ENCODE assay signal across 8 mouse cellular contexts in the genomic region with DNA sequence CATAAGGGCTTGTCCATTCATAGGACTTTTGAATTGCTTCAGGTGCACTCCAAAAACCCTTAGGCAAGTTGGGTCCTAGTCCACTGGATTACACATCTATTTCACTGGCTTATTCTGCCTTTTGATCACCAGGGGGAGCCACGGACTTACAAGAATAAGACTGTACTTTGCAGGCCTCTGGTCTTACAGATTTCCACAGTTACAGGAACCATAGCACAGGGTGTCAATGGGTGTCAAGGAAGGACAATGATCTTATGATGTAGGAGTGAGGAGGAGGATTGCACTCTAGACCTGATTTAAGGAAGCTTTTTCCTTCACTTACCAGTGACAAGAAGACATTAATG. TPM values are rescaled to one million over a fixed set of nuclear protein-coding genes. Genes with fewer than 3 reads are reported as not detected.
DNase-seq lines count a peak whose midpoint lies in the region; ATAC-seq and TF ChIP-seq lines count a peak whose summit lies in the region.

No protein-coding gene starts in this region.

- H3K27me3 ChIP-seq in lung, embryonic 14.5 days (ENCODE audit: insufficient read depth, low read length), result no peaks in the 10 kb centered on the region

- H3K9me3 ChIP-seq in lung, embryonic 14.5 days (ENCODE audit: low read depth, low read length), result no peaks in the 10 kb centered on the region

- intact Hi-C loops in gastrocnemius, postnatal 36 days (cut with DNase I), result loop anchor here (2.0 to 10.0 kb wide), 2 partner anchors 387 to 611 kb away; no protein-coding TSS in a partner anchor

- WGBS in lung, embryonic 14.5 days, result 0% methylated on average over 1 of the region's 1 CpGs
- 0% methylated on average over 1 of the region's 1 CpGs for WGBS in lung, adult 2 months

- H3K4me1 ChIP-seq in lung, embryonic 14.5 days (ENCODE audit: insufficient read depth), result no peaks in the 10 kb centered on the region
- no peaks in the 10 kb centered on the region for H3K4me1 ChIP-seq in lung, adult 2 months (ENCODE audit: control insufficient read depth, insufficient read depth, low read length)

- H3K4me2 ChIP-seq in lung, embryonic 14.5 days, result no peak overlapping the region

- no peak overlapping the region for H3K27ac ChIP-seq in lung, embryonic 14.5 days (ENCODE audit: low read depth)

- H3K4me3 ChIP-seq in lung, embryonic 14.5 days (ENCODE audit: low read depth, low read length), result no peak overlapping the region
- H3K4me3 ChIP-seq in lung, adult 2 months (replicated peaks; ENCODE audit: extremely low read depth, low read depth, low read length), result no peak overlapping the region

- no peaks in the 10 kb centered on the region for H3K36me3 ChIP-seq in lung, embryonic 14.5 days (ENCODE audit: insufficient read depth)

- peak; percentile 66; the same call in 1 of the 2 replicates for ATAC-seq in lung, embryonic 14.5 days (ENCODE audit: insufficient read depth)

- DNase-seq in embryo, embryonic 10 days (ENCODE audit: low spot score), result peak; percentile 68
- DNase-seq in embryo, embryonic 9.5 days (ENCODE audit: extremely low spot score), result no peak
- peak; percentile 84 for DNase-seq in lung, embryonic 14.5 days
- DNase-seq in lung, adult 2 months, result no peak
- peak; percentile 28 to 66 for DNase-seq in adrenal gland, postnatal 36 days
- peak; percentile 54 for DNase-seq in kidney, postnatal 14 days
- no peak for DNase-seq in ovary, postnatal 36 days (ENCODE audit: low spot score)
- no peak for DNase-seq in gastrocnemius, postnatal 36 days

- H3K9ac ChIP-seq in lung, embryonic 14.5 days, result no peak overlapping the region

- TF ChIP-seq POLR2A in lung, adult 2 months (IDR thresholded peaks at IDR 0.05; ENCODE audit: borderline replicate concordance, extremely low read depth, low read depth, low read length), result no peak

- TF ChIP-seq CTCF in lung, embryonic 14.5 days (IDR thresholded peaks at IDR 0.05; ENCODE audit: low read depth), result peak; percentile 77
- no peak for TF ChIP-seq CTCF in lung, adult 2 months (IDR thresholded peaks at IDR 0.05; ENCODE audit: insufficient read depth, low read length)

RNA-seq across cellular contexts. Expression of gene Manf, which starts 12.0 kb away (rescaled TPM):
- polyA plus RNA-seq in lung, embryonic 14.5 days (2014; fragmentation: Nextera tagmentation; extraction: Ambion mirVana), result 246 and 279 TPM in 2 replicates
- polyA plus RNA-seq in lung, adult 2 months (2012; rRNA removed), result 13.8 and 15.2 TPM in 2 replicates
- total RNA-seq in adrenal gland, postnatal 36 days (2021), result 100 to 1,000 TPM; 314 to 358 TPM
- 10 to 100 TPM; 38.1 to 41.5 TPM for total RNA-seq in gastrocnemius, postnatal 36 days (2021)

RNA-seq across cellular contexts. Expression of gene Rbm15b, which starts 16.5 kb away (rescaled TPM):
- 22.2 and 25.3 TPM in 2 replicates for polyA plus RNA-seq in lung, embryonic 14.5 days (2014; fragmentation: Nextera tagmentation; extraction: Ambion mirVana)
- polyA plus RNA-seq in lung, adult 2 months (2012; rRNA removed), result 13.2 and 13.6 TPM in 2 replicates
- 10 to 100 TPM; 22.6 to 28.9 TPM for total RNA-seq in adrenal gland, postnatal 36 days (2021)
- 1 to 10 TPM; 5.0 to 5.2 TPM for total RNA-seq in gastrocnemius, postnatal 36 days (2021)

Comparison
In these comparisons a context has a peak if more than half of its experiments do, and no peak if none do; other contexts are left out.
1. DNase-seq: peak in embryo, embryonic 10 days (single experiment), lung, embryonic 14.5 days (single experiment), adrenal gland, postnatal 36 days (2 of 2) and kidney, postnatal 14 days (single experiment); none in embryo, embryonic 9.5 days (single experiment), lung, adult 2 months (single experiment), ovary, postnatal 36 days (single experiment) and gastrocnemius, postnatal 36 days (0 of 2).
2. RNA of gene Manf, which starts 12.0 kb away (total RNA-seq): 314 to 358 TPM in adrenal gland, postnatal 36 days; 38.1 to 41.5 TPM in gastrocnemius, postnatal 36 days; every median in the first group is over 4 times any median in the second.